Mouse (Mus musculus) erythroblast, embryonic 14.5 days (primary cell): ENCODE results near the gene Ric8b. TPM values are rescaled to one million over a fixed set of nuclear protein-coding genes. Genes with fewer than 3 reads are reported as not detected.

ENCODE experiments used
- H3K27me3 ChIP-seq: 2 replicates; pipeline ENCODE4 v1.6.1; 2012; ENCODE audit warnings: inconsistent platforms; ENCODE audit not compliant: control insufficient read depth
- H3K36me3 ChIP-seq: 2 replicates; pipeline ENCODE4 v1.6.1; 2012; ENCODE audit warnings: mild to moderate bottlenecking, inconsistent platforms; ENCODE audit not compliant: control insufficient read depth
- H3K4me1 ChIP-seq: 2 replicates; pipeline ENCODE4 v1.6.1; 2012; ENCODE audit warnings: inconsistent platforms; ENCODE audit not compliant: control insufficient read depth
- H3K4me3 ChIP-seq: replicated peaks from 2 replicates; pipeline ENCODE3; 2012; ENCODE audit warnings: moderate library complexity, mild to moderate bottlenecking, inconsistent platforms
- H3K9me3 ChIP-seq: 2 replicates; pipeline ENCODE4 v1.6.1; 2012; ENCODE audit warnings: low read length, inconsistent platforms, mixed read lengths; ENCODE audit not compliant: control insufficient read depth
- GATA1 ChIP-seq: IDR thresholded peaks from 2 replicates; pipeline ENCODE4 v1.6.1; 2012; ENCODE audit warnings: low read length, inconsistent platforms, mixed read lengths
- TAL1 ChIP-seq: IDR thresholded peaks from 3 replicates; pipeline ENCODE4 v1.6.1; 2012; ENCODE audit warnings: low read length, inconsistent platforms, mixed read lengths
- polyA plus RNA-seq: library from polyadenylated mRNA; stranded (reverse); fragments of >175 nt; gene quantifications from 2 replicates; pipeline ENCODE4 v1.2.3, GENCODE M21; 2012

Gene Ric8b
- polyA plus RNA-seq, 1 experiment = 0.09 TPM

GRCm38 (mm10) chr10:85027619-85028175 lies 110.3 kb downstream of the Ric8b start:
- 0 out of 2 replicates have a peak, but pooled peaks cover 3% of the 10 kb centered on the region for H3K9me3 ChIP-seq
- TF ChIP-seq TAL1 = no peak
- no peak for TF ChIP-seq GATA1

GRCm38 (mm10) chr10:85035131-85035725 lies 117.8 kb downstream of the Ric8b start:
- Histone ChIP-seq H3K4me3 (no peak overlapping the region), H3K4me1 (no peaks in the 10 kb centered on the region), H3K9me3 (peaks cover 10% of the 10 kb centered on the region), H3K36me3 (no peaks in the 10 kb centered on the region), H3K27me3 (no peaks in the 10 kb centered on the region)
- no peak for TF ChIP-seq GATA1
- TF ChIP-seq TAL1 = no peak

More at GRCm38 (mm10) chr10:85027619-85028175, 110.3 kb downstream of the Ric8b start:
- Histone ChIP-seq H3K27me3 (no peaks in the 10 kb centered on the region), H3K4me1 (peaks cover 10% of the 10 kb centered on the region), H3K4me3 (no peak overlapping the region), H3K36me3 (no peaks in the 10 kb centered on the region)

DNA sequence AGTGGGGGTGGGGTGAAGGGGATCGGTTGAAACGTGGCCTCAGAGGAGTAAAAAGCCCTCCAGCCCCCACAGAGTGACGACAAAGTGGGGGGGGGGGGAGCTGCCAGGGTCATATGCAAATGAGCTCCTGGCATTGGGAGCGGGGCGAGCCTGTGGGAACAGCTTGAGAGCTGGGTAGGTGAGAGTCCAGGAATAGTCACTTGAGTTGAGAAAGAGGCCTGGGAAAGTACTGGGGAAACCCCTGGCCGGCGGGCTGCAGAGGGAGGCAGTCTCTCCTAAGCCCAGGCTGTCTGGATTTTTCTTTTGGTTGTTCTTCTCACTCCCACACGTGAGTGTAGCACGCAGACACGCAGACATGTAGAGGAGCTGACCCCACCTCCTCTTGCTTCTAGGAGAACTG lies 120.7 kb downstream of the Ric8b start:
- Histone ChIP-seq H3K36me3 (no peaks in the 10 kb centered on the region), H3K27me3 (no peaks in the 10 kb centered on the region), H3K4me3 (no peak overlapping the region), H3K9me3 (peaks cover 7% of the 10 kb centered on the region), H3K4me1 (no peaks in the 10 kb centered on the region)
- TF ChIP-seq TAL1 = no peak
- no peak for TF ChIP-seq GATA1

GRCm38 (mm10) chr10:85038852-85039251 lies 121.4 kb downstream of the Ric8b start:
- Histone ChIP-seq H3K4me3 (no peak overlapping the region), H3K9me3 (peaks cover 7% of the 10 kb centered on the region), H3K27me3 (no peaks in the 10 kb centered on the region), H3K36me3 (no peaks in the 10 kb centered on the region), H3K4me1 (no peaks in the 10 kb centered on the region)
- TF ChIP-seq GATA1 (no peak), TAL1 (no peak)

GRCm38 (mm10) chr10:85044191-85044711 lies 126.8 kb downstream of the Ric8b start:
- Histone ChIP-seq H3K27me3 (peaks cover 10% of the 10 kb centered on the region), H3K9me3 (no peaks in the 10 kb centered on the region), H3K36me3 (no peaks in the 10 kb centered on the region), H3K4me1 (no peaks in the 10 kb centered on the region), H3K4me3 (no peak overlapping the region)
- TF ChIP-seq GATA1 (no peak), TAL1 (no peak)

DNA sequence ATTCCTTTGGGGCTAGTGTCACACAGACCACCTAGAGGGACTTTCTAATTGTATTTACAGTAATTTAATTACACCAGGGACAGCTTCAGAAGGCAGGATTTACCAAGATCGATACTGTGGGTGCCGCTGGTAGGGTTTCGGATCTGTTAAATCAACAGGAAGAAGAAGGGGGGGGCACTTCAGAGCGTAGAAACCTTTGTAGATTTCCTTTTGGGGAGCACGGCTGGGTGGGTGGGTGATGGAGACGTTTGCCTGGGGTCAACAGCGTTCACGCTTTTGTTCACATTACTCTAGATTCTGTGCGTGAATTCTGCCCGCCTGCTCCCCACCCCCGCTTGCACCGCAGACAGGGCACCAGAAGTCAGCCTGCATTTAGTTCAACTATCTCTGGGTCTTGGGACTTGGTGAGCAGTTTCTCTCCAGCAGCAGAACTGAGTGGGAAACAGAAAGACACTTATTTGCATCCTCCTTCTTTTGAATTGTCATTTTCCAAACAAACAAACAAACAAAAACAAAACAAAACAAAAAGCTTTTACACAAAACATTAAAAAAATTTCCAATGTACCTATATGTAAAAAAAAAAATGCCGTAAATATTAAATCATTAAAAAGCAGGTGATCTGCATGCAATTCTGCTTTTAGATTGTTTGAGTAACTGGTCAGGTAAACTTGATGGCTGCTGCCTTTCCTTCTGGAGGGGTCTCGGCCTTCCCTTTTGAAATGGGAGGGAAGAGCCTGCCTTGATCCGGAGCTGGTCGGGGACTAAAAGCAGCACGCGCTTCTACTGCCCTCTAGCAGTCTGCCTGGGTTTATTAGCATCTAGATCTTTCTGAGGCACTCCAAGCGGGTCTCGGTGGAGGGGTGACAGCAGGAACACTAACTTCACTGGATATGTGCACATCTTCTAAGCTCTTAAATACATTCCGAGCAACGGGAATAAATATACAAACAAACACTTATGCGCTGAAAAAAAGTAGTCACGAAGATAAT lies 127.6 kb downstream of the Ric8b start:
- TF ChIP-seq TAL1 (no peak), GATA1 (no peak)

DNA sequence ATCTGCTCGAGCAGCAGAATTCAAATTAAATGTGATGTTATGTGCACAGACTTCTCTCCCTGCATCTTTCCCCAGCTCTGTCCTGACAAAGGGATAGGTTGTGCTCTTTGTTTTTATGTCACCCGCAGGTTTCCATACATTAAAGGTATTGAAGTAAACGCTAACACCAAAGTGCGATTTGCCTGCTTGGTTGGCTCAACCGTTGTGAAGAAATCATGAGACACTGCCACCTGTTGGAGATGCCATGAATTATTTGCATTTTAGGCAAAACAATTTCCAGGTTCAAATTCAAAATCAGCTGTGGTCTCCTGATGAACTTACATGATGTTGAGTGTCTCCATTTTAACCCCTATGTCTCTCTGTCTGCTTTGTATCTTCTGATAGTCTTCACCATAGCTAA lies 129.2 kb downstream of the Ric8b start:
- no peaks in the 10 kb centered on the region for H3K9me3 ChIP-seq
- TF ChIP-seq TAL1 (no peak), GATA1 (no peak)
- no peaks in the 10 kb centered on the region for H3K36me3 ChIP-seq
- H3K4me3 ChIP-seq = no peak overlapping the region
- no peaks in the 10 kb centered on the region for H3K4me1 ChIP-seq
- H3K27me3 ChIP-seq = peaks cover 10% of the 10 kb centered on the region

More for the DNA sequence above, 127.6 kb downstream of the Ric8b start:
- peaks cover 10% of the 10 kb centered on the region for H3K27me3 ChIP-seq
- no peaks in the 10 kb centered on the region for H3K36me3 ChIP-seq
- no peaks in the 10 kb centered on the region for H3K9me3 ChIP-seq
- peak overlapping the region; percentile 18 for H3K4me3 ChIP-seq
- no peaks in the 10 kb centered on the region for H3K4me1 ChIP-seq

- Histone ChIP-seq H3K9me3 (no peaks in the 10 kb centered on the region), H3K4me1 (no peaks in the 10 kb centered on the region), H3K4me3 (no peak overlapping the region), H3K36me3 (no peaks in the 10 kb centered on the region), H3K27me3 (peaks cover 10% of the 10 kb centered on the region)
- TF ChIP-seq GATA1 (no peak), TAL1 (no peak)
Measured at GRCm38 (mm10) chr10:85048008-85048407, 130.6 kb downstream of the Ric8b start.
